Mouse (Mus musculus) olfactory bulb, adult 2 months (tissue): ENCODE results near the gene Dpm2.

Source experiments
- CTCF ChIP-seq: fragments of 200-500 bp; IDR thresholded peaks from 2 replicates; pipeline ENCODE4 v1.5.1; 2012; ENCODE audit warnings: low read depth, mild to moderate bottlenecking, low read length, moderate library complexity; ENCODE audit not compliant: insufficient read depth
- POLR2A ChIP-seq: fragments of 200-500 bp; IDR thresholded peaks from 2 replicates; pipeline ENCODE4 v1.6.1; 2012; ENCODE audit warnings: mild to moderate bottlenecking, low read depth, low read length, moderate library complexity; ENCODE audit not compliant: insufficient read depth

DNA sequence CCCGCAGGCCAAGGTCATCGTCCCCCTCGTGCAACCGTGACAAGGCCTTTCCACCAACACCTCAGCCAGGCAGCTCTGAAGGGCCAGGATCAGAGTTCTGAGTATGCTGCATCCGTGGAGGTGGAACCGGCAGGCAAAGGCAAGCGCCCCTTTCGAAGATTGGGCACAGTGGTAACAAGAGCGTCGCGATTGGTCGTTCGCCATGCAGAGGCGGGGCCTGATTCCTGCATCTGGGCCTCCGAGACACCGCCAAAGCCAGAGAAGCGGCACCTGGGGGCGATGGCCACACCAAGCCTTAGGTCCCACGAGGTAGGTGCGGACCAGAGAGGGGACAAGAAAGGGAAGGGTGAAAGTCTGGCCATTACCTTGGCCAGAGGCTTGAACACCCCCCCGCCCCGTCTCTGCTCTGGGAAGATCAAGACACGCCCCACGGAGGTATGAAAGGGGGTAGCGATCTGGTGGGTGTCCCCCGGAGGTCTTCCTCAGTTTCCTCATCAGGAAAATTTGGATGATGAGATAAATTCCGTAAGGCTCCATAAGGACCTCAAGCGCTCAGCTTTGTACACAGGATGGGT lies 5.0 kb downstream of the Dpm2 start, which contains the start of gene 9430097D07Rik:
- TF ChIP-seq CTCF (no peak), POLR2A (no peak)
